Mouse (Mus musculus) spleen, postnatal 36 days (tissue): Measurements from ENCODE around the gene Eprs.
A peak's percentile ranks its signal among the peaks of the same experiment; 100 is the strongest.
"Not testable (repeated sequence)": the region's sequence is repeated elsewhere in the genome, so short reads cannot be mapped to it uniquely, and the experiment has no call there.

Experiments used
- DNase-seq, 2 experiments: peaks; one replicate each; pipeline ENCODE4 v3.0.0; 2022; ENCODE audit warnings: low spot score in 2 of 2, mixed read lengths in 1 of 2

The Eprs gene

DNA sequence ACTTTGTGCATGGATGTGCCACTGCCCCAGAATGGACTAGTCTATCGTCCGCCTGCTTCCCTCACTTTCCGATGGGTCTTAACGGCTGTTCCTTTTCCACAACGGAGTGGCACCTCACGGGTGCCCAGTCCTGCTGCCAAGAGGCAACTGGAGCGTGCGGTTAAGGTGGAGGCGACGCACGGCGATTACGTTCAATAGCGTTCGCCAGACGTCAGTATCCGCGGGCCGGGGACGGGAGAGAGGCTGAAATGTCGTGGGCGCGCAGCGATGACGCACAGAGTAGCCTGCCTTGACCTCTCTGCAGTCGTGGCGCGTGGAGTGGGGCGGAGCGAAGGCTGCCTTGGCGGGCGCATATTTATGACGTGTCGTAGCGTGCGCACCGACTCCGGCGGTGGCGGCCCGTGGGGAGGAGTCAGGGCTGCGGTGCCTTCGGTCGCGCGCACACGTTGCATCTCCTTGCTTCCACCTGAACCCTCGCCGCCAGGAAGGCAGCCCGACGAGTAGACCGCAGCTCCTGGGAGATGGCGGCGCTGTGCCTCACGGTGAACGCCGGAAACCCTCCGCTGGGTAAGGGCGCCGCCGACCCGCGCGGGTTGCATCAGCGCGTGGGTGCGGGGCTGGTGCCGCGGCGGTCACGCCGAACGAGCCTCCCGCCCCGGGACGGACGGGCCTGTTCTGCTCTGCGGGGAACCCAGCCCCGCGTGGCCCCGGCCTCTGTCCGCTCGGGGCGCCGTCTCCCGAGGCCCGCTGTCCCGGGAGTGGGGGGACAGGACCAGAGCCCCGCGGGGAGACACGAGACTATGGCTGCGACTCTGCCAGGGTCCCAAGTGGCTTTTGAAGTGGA lies at the start of gene Eprs:
Eprs (plus strand) TSS at position 368 of the 844 bp plus-strand sequence.
- DNase-seq: peak; percentile 98

DNA sequence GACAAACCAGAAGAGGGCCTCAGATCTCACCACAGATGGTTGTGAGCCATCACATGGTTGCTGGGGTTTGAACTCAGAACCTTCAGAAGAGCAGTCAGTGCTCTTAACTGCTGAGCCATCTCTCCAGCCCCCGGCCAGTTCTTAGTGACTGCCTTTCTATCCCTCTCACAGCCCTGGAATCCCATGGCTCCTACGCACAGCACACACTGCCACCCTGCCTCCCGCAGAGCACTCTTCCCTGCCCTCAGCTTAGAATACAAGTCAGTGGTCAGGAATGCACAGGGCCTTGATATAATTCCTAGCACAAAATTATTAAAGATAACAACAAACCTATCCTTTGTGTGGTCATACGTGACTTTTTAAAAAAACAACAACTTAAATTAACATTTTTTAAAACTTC lies 48.3 kb upstream of the Eprs start:
- DNase-seq: no peak

DNA sequence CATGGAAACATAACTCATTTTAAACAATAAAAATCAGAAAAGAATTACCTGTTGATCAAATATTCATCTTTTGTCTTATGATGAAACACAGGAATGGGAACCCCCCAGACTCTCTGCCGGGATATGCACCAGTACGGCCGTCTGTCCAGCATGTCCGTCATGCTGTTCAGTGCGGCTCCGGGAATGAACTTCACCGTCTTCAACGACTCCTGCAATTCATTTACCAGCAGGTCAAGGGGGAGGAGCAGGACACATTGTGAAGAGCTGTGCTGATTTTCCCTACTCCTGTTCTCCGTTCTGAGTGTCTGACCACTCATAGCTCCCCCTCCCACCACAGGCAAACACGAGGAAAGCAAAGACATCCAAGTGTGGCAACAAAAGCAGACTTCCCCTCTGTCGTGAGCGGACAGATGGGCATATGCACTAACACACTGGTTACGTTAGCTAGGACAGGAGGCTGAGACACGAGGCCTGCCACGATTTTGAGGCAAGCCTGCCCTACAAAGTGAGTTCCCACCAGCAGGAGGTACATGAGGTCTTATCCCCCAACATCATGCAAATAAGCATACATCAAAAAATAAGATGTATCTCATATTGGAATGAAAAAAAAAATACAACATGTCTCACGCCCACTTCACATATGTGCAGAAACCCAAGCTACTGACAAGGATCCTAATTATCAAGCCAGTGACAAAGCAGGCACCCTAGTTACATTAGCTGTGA lies 46.8 kb upstream of the Eprs start:
- no peak for DNase-seq

GRCm38 (mm10) chr1:185327754-185328345 lies 35.0 kb upstream of the Eprs start:
- DNase-seq: not testable (repeated sequence)

DNA sequence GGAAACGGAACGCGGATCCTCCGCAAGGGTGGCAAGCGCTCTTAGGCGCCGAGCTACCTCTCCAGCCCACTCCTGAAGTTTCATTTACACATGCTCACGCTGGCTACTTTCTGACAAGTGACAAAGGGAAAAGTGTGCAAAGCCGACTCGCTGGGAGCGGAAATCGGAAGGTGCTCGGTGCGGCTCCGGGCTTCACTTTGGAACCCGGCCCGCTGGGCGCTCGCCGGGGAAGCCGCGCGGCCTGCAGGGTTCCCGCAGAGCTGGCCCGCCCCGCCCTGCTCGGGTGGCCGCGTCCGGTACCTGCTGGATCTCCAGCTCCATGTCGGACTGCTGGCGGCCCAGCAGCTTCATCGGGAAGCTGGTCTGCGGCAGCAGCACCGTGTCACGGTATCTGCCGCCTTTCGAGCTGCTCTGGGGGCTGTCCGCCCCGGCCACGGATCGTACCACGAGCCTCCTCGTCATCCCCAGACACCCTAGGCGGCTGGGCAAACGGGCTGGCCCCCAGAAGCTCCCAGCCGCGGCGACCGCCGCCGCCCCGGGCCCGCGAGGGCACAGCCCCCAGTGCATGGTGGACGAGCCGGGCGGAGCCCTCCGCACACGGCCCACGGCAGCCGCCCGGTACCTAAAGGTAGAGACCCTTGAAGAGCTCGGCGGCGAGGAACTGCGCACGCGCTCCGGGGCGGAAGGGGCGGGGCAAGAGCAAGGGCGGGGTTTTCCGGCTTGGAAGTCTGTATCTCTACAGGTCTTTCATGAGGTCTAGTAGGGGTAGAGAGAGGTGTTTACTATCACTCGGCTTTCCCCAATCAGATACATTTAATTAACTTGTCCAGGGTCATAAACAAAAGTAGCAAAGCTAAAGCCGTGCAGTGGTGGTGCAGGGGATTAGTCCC lies 33.9 kb upstream of the Eprs start, which contains the start of gene Iars2:
Iars2 (minus strand) TSS at position 676 of the 890 bp plus-strand sequence.
- DNase-seq: peak; percentile 89 to 91

DNA sequence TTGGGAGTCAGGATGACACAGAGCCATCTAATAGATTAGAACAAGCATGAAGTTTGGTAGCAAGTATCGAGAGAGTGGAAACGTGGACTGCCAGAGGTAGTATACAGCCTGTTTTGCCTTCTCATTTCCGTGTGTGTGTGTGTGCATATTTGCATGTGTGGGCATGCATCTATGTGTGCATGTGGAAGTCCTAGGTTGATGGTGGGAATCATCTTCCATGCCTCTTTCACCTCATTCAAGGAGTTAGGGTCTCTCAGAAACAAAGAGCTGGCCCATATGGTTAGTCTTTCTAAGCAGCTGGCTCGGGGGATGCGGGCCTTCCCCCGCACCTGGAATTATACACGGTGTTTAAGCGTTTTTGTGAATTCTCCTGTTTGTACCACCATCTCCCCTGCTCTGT lies 33.0 kb upstream of the Eprs start:
- DNase-seq: no peak

DNA sequence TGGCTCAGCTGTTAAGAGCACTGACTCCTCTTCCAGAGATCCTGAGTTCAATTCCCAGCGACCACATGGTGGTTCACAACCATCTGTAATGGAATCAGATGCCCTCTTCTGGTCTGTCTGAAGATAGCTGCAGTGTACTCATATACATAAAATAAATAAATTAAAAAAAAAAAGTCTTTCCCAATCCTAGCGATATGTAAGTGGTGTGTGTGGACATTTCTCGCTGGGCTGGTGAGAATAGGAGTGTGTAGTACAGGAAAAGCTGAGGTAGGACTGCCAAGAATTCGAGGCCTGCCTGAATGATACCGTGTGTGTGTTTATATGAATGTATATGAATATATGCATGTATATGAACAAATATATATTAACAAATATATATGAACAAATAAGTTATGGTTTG lies 31.5 kb upstream of the Eprs start:
- no peak for DNase-seq

GRCm38 (mm10) chr1:185331983-185332430 lies 30.8 kb upstream of the Eprs start, which contains the start of gene Bpnt1:
Bpnt1 (plus strand) TSS chr1:185332149.
- peak; percentile 81 to 83 for DNase-seq

DNA sequence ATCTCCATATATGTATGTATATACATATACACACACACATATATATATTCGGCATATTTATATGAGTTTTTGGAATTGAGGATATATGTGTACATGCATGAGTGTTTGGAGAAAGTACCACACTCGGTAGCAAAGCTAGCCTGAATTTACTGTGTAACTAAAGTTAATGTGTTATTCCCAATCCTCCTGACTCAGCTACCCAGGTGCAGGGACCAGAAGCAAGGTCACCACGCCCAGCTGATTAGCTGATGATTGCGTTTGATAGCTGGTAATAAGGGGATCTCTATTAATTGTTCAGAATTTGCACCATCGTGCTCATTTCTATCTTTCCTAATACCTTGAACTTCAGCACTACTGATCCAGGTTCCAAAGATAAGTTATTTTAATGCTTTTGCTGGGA lies 29.2 kb upstream of the Eprs start:
- no peak for DNase-seq

DNA sequence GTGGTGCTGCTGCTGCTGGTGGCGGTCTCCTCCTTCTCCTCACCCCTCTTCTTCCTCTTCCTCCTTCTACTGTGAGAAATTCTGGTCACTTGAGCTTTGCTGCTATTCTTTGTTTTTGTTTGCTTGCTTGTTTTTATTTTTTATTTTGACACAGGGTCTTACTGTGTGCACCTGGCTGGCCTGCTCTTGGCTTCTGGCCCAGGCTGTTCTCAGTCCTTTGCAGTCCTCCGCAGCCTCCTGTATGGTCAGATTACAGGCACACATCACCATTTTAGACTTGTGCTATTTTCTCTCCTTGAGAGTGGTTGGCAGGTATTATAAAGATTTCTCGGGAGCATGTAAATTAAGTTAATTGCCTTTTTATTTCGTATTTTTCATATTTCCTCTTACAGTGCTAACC lies 28.7 kb upstream of the Eprs start:
- no peak for DNase-seq

DNA sequence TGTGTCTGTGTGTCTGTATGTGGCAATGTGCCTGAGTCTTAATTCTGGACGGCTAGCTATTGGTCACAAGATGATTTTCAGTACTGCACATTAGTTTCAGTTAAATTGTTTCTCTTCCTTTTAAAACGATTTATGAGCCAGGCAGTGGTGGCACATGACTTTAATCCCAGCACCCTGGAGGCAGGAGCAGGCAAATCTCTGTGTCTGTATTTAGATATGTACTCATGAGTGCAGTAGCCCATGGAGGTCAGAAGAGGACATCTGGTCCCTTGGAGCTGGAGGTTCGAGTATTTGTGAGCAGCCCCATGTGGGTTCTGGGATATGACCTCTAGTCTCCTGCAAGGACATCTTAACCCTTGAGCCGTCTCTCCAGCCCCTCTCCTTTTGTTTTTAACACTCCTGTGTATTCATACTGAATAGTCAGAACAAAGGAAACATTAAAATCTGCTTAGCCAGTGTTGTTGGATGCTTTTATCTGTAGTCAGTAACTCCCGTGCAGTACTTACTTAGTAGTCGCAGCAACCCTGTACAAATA lies 27.5 kb upstream of the Eprs start:
- no peak for DNase-seq

DNA sequence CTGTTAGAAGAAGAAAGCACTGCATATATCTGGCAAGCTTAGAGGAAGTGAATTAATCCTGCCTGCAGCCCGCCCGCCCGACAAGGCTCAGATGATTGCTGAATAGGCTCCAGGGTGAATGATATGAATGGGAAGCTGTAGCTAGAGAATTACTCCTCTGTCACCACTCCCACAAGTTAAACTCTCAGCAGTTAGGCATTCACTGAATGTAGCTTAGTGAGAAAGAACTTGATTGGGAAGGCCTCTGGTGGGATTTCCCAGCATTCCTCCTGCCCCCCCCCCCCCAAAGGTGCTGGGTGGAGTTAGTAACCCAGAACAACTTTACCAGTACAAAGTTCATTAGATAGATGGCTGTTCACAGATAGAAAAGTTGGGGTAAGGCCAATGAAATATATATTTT lies 26.3 kb upstream of the Eprs start:
- no peak for DNase-seq

DNA sequence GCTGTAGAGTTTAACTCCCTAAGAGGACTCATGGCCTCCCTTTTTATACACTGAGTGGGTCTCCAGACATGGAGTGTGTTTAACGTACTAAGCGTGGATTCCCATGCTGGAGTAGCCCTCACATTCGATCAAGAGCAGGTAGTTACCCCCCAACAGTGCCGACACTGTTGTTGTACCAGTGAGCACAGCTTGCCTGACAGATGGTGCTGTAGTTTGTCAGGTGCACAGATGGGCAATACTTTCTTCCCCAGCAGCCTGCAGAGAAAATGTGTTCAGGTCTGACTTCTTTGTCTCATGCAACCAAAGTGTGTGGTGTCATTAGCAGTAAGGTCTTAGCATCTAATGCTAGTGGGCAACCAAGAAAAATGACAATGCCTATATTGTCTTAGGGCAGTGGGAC lies 20.4 kb upstream of the Eprs start:
- DNase-seq: no peak

GRCm38 (mm10) chr1:185343422-185343821 lies 19.4 kb upstream of the Eprs start:
- no peak for DNase-seq

DNA sequence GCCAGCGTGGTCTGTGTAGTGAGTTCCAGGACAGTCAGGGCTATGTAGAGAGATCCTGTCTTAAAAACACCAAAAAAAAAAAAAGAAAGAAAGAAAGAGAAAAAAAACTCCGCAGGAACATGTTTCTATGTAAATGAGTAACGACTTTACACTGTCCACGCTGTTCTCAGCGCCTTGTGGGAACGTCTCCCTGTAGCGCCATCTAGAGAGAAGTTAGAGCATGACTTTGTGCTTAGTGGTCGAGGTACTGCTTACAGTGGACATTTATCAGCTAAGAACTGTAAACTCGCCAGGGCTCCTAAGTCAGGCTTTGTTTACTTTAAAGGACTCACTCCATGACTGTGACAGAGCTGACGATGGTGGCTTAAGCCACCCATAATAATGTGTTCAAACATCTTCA lies 16.7 kb upstream of the Eprs start:
- no peak for DNase-seq

GRCm38 (mm10) chr1:185349741-185350140 lies 13.1 kb upstream of the Eprs start:
- DNase-seq: no peak

GRCm38 (mm10) chr1:185350611-185351010 lies 12.2 kb upstream of the Eprs start:
- no peak for DNase-seq

GRCm38 (mm10) chr1:185352151-185352550 lies 10.7 kb upstream of the Eprs start:
- no peak for DNase-seq

DNA sequence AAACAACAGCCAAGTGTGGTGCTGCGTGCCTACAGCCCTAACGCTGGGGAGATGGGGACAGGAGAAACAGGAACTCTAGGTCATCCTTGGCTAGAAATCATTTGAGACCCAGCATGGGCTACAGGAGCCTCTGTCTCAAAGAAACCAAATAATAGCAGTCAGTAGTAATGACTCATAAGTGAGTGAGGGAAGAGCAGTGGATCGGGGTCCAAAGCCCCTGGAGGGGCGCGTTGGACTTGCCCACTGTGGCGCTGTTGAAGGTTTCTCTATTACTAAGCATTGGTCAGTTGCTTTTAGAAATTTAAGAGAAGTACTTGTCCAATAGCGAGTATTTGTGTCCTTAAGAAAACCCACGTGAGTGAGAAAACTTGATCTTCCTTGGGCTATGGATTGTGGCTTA lies 9.5 kb upstream of the Eprs start:
- no peak for DNase-seq

DNA sequence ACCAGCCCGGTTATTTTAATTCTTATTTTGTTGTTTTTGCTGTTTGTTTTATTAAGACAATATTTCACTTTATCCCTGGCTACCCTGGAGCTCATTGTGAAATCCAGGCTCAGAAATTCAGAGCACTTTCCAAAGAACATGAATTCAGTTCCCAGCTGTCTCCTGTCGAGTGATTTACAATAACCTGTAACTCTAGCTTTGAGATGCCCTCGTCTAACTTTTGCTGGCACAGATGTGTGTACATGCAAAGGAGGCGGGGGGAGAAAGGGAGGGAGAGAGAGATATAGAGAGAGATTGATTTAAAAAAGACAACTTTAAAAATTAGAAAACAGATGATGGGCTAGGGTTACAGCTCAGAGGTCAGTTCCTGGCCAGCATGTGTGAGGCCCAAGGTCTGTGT lies 8.1 kb upstream of the Eprs start:
- no peak for DNase-seq

GRCm38 (mm10) chr1:185356246-185356645 lies 6.6 kb upstream of the Eprs start:
- DNase-seq: no peak
